Mouse (Mus musculus): ENCODE measurements around the gene Ppp3cb.

The Ppp3cb gene

DNA sequence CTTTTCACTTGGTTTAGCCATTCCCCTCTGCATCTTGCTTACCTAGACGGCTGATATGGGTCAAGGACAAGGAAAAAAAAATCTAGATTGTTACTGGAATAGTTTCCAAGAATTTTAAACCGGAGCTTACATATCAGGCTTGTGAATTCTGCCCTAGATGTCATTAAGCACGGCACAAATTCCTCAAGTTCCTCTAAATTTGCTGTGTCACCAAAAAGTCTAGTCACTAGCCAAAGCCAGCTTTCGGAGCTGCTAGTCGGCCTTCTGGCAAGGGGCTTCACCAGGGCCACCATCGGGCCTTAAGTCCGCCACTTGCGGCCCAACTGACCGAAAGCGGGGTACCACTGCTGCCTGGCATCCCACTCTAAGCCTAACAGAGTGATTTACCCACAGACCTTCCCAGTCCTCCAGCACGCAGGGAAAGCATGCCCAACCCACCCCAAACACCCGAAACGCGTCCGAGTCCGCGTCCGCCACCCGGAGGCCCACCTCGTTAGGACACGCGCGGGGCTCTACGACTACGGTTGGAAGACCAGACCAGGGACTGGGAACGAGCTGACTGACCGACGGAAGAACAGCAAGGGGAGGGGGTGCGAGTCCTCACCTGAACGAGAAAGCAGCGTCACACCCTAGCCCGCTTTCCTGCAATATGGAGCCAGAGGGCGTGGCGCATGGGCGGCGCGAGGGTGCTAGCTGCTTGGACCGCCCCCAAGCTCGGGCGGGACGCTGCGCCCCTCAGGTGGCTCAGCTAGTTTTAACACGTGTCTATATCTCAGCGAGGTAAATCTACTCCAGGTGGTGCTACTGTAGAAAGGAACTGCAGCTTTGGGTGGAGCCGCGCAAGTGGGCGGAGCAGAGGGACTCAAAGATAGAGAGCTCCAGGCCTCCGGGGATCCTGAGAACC is 66.8 kb downstream of the Ppp3cb start, which contains the start of gene Anxa7:
TSS of gene Anxa7 (minus strand) at position 843 of the 904 bp plus-strand sequence.
- peak; percentile 88 for DNase-seq

- peak; percentile 56 for DNase-seq
These were observed 67.6 kb downstream of the Ppp3cb start for GRCm38 (mm10) chr14:20478801-20479200.

GRCm38 (mm10) chr14:20478385-20478784 is 68.0 kb downstream of the Ppp3cb start:
- no peak for DNase-seq

DNA sequence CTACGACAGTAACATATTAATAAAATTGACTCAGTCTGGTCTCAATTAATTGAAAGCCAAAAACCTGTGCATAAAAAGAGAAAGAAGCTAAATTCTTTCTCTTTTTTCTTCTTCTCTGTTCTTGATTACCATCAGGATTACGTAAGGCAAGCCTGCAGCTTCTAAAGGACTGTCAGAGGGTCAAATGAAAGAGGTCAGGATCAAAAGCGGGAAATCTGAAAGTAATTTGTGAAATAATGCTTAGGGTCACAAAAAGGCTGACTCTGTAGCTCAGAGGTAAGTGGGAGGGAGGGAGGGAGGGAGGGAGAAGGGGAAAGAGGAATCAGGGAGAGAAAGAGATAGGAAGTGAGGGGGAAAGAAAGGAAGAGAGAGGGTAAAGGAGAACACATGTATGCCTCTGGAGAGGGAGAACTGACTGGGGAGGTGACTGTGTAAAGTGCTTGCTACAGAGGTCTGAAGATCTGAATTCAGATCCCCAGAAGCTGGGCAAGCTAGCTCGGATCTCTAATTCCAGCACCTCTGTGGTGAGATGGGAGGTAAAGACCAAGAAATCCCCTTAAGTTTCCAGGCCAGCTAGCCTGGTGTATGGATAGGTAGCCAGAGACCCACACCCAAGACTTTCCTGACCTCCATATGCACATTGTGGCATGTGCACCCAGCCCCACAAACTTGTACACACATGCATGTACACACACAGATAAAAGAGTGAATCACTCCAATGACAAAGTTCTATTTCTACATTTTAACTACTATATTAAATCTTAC is 68.9 kb downstream of the Ppp3cb start:
- DNase-seq, result no peak

- no peak for DNase-seq
These were observed 86.2 kb downstream of the Ppp3cb start for GRCm38 (mm10) chr14:20460216-20460615.

DNA sequence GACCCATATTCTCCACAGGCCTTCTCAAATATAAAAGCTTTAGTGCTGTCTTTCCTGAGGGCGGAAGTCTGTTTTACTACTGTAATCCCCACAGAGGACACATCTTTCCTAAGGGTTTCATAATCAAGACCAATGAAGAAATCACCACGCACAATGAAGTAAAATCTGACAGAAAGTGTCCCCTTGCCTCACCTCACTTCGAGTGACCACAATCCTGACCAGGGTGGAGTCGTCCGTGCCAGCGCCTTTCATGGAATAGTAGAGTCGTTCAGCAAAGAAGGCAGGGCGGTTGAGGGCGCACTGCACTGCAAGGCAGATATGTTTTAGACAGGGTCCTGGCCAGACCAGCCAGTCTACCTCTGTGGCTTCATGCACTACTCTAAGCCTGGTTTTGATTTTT is 88.0 kb downstream of the Ppp3cb start:
- DNase-seq, result no peak

GRCm38 (mm10) chr14:20452929-20453328 is 93.4 kb downstream of the Ppp3cb start:
- DNase-seq, result peak; percentile 10

GRCm38 (mm10) chr14:20451765-20452331 is 94.5 kb downstream of the Ppp3cb start, which contains the start of gene Cfap70:
Gene Cfap70, minus strand, starts transcription at chr14:20452226.
- peak; percentile 80 for DNase-seq

DNA sequence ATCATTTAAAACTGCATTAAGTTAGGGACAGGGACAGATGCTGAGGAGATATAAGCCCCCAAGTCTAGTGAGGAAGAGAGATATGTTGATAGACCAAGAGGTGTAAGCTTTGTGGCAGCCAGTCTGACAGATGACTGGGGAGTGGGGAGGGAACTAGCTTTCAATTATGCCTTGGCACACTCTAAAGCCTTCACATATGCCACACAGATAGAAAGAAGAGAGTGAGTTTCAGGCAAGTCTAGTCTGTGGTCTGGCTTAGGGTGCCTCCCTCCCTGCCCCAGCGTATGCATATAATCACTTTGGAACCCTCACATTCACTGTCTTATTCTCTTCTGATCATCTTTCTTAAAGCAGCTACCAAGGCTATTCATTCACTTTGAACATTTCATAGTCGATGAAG is 95.1 kb downstream of the Ppp3cb start:
- no peak for DNase-seq

Measured in kidney, postnatal 10 days (tissue).